Mouse (Mus musculus): Measurements from ENCODE around the gene Gm9048. TPM values are rescaled to one million over a fixed set of nuclear protein-coding genes. Genes with fewer than 3 reads are reported as not detected.

Gene Gm9048
- not detected in 2 replicates for polyA plus RNA-seq (2012; rRNA removed)

DNA sequence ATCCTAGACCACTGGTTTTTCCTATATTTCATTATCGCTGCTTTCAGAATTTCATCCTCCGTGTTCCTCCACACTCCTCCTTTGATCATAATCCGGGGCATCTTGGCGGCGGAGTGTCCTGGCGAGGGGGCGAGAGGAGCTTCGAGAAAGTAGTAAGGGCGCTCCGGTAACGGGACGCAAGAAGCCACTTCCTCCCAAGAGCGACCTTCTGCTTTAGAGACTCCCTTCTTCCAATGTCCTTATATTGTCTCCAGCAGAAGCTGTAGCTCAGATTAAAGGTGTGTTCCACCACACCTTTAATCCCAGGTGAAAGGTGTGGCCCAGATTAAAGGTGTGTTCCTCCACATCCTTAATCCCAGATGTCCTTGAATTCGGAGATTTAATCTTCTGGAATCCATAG lies at the start of gene Gm9048:
Gene Gm9048 (minus strand): TSS at position 101 of the 400 bp plus-strand sequence.

DNA sequence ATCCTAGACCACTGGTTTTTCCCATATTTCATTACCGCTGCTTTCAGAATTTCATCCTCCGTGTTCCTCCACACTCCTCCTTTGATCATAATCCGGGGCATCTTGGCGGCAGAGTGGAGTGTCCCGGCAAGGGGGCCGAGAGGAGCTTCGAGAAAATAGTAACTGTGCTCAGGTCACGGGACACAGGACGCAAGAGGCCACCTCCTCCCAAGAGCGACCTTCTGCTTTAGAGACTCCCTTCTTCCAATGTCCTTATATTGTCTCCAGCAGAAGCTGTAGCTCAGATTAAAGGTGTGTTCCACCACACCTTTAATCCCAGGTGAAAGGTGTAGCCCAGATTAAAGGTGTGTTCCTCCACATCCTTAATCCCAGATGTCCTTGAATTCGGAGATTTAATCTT lies 5.5 kb upstream of the Gm9048 start, which contains the start of gene Gm9049:
Gene Gm9049 (minus strand): TSS at position 101 of the 400 bp plus-strand sequence.

DNA sequence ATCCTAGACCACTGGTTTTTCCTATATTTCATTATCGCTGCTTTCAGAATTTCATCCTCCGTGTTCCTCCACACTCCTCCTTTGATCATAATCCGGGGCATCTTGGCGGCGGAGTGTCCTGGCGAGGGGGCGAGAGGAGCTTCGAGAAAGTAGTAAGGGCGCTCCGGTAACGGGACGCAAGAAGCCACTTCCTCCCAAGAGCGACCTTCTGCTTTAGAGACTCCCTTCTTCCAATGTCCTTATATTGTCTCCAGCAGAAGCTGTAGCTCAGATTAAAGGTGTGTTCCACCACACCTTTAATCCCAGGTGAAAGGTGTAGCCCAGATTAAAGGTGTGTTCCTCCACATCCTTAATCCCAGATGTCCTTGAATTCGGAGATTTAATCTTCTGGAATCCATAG lies 5.3 kb downstream of the Gm9048 start, which contains the start of gene Gm9046:
Gene Gm9046 (minus strand): TSS at position 101 of the 400 bp plus-strand sequence.

DNA sequence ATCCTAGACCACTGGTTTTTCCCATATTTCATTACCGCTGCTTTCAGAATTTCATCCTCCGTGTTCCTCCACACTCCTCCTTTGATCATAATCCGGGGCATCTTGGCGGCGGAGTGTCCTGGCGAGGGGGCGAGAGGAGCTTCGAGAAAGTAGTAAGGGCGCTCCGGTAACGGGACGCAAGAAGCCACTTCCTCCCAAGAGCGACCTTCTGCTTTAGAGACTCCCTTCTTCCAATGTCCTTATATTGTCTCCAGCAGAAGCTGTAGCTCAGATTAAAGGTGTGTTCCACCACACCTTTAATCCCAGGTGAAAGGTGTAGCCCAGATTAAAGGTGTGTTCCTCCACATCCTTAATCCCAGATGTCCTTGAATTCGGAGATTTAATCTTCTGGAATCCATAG lies 10.7 kb downstream of the Gm9048 start, which contains the start of gene Gm9045:
Gene Gm9045 (minus strand): TSS at position 101 of the 400 bp plus-strand sequence.

DNA sequence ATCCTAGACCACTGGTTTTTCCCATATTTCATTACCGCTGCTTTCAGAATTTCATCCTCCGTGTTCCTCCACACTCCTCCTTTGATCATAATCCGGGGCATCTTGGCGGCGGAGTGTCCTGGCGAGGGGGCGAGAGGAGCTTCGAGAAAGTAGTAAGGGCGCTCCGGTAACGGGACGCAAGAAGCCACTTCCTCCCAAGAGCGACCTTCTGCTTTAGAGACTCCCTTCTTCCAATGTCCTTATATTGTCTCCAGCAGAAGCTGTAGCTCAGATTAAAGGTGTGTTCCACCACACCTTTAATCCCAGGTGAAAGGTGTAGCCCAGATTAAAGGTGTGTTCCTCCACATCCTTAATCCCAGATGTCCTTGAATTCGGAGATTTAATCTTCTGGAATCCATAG lies 16.2 kb downstream of the Gm9048 start, which contains the start of gene Gm9044:
Gene Gm9044 (minus strand): TSS at position 101 of the 400 bp plus-strand sequence.

DNA sequence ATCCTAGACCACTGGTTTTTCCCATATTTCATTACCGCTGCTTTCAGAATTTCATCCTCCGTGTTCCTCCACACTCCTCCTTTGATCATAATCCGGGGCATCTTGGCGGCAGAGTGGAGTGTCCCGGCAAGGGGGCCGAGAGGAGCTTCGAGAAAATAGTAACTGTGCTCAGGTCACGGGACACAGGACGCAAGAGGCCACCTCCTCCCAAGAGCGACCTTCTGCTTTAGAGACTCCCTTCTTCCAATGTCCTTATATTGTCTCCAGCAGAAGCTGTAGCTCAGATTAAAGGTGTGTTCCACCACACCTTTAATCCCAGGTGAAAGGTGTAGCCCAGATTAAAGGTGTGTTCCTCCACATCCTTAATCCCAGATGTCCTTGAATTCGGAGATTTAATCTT lies 21.6 kb downstream of the Gm9048 start, which contains the start of gene Gm9040:
Gene Gm9040 (minus strand): TSS at position 101 of the 400 bp plus-strand sequence.

Other genes starting within 250 kb of the Gm9048 start
- gene Mdm1, start 206.9 kb downstream of the Gm9048 start, polyA plus RNA-seq (2012; rRNA removed): 7.0 and 8.6 TPM in 2 replicates
- not detected in 2 replicates for gene Il22, start 143.7 kb downstream of the Gm9048 start, polyA plus RNA-seq (2012; rRNA removed)
- gene Gm32717, start 107.9 kb downstream of the Gm9048 start, polyA plus RNA-seq (2012; rRNA removed): 0.01 TPM in 1 of 2 replicates, not detected in the other
- 0.01 TPM in 1 of 2 replicates, not detected in the other for gene Gm32802, start 90.0 kb downstream of the Gm9048 start, polyA plus RNA-seq (2012; rRNA removed)
- not detected in 2 replicates for gene Iltifb, start 53.6 kb downstream of the Gm9048 start, polyA plus RNA-seq (2012; rRNA removed)
- gene Gm9040, start 21.7 kb downstream of the Gm9048 start, polyA plus RNA-seq (2012; rRNA removed): not detected in 2 replicates
- not detected in 2 replicates for gene Gm9044, start 16.3 kb downstream of the Gm9048 start, polyA plus RNA-seq (2012; rRNA removed)
- 0.02 TPM in 1 of 2 replicates, not detected in the other for gene Gm9045, start 10.8 kb downstream of the Gm9048 start, polyA plus RNA-seq (2012; rRNA removed)
- gene Gm9046, start 5.4 kb downstream of the Gm9048 start, polyA plus RNA-seq (2012; rRNA removed): not detected in 2 replicates
- 0.02 TPM in 1 of 2 replicates, not detected in the other for gene Gm9049, start 5.4 kb upstream of the Gm9048 start, polyA plus RNA-seq (2012; rRNA removed)
- gene Ifng, start 92.4 kb upstream of the Gm9048 start, polyA plus RNA-seq (2012; rRNA removed): 0.02 TPM in 1 of 2 replicates, not detected in the other

Measured in liver, embryonic 14 days (tissue).